Mouse (Mus musculus) heart, adult 2 months (tissue): ENCODE results near the gene Pogk.

Experiments
- CTCF ChIP-seq: fragments of 200-600 bp; IDR thresholded peaks from 2 replicates; pipeline ENCODE4 v1.8.1; 2022; ENCODE audit warnings: antibody characterized with exemption, mild to moderate bottlenecking, moderate library complexity
- EP300 ChIP-seq: fragments of 200-500 bp; IDR thresholded peaks from 2 replicates; pipeline ENCODE4 v1.6.1; 2011; ENCODE audit warnings: low read depth, low read length, control low read depth; ENCODE audit not compliant: insufficient read depth
- POLR2A ChIP-seq: fragments of 200-500 bp; IDR thresholded peaks from 2 replicates; pipeline ENCODE4 v1.6.1; 2011; ENCODE audit warnings: mild to moderate bottlenecking, low read depth, low read length, control low read depth; ENCODE audit not compliant: insufficient read depth

DNA sequence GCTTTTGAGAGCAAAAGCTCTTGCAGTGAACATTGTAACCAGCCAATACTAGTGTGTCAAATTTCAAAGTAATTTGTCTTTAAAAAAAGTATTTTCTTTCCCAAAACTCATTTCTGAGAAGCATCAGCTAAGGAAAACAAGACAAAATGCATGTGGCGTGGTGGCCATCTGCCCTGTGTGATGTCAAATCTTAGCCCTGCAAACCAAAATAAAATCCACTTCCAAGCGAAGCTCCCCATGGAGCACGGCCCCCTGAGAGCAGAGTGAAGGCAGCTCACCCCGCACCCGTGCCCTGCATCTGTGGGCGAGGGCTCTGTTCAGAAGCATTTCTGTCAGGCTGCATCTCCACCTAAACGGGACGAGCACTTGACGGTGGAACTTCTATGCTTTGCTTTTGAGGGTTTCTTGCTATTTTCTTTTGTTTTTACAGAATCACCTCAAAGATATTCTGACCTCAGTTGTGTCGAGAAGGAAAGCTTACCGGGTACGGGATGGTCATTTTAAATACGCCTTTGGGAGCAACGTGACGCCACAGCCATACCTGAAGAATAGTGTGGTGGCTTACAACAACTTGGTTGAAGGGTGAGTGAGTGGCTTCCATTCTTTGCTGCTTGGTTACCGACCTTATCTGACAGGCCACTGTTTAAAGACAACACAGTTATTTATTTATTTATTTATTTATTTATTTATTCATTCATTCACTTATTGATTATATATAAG lies 20.1 kb downstream of the Pogk start:
- no peak for TF ChIP-seq CTCF
- TF ChIP-seq POLR2A: no peak
- no peak for TF ChIP-seq EP300
